Mouse (Mus musculus): Measurements from ENCODE around the gene Rhd.
"Not testable (repeated sequence)": the region's sequence is repeated elsewhere in the genome, so short reads cannot be mapped to it uniquely, and the experiment has no call there.

Gene Rhd

DNA sequence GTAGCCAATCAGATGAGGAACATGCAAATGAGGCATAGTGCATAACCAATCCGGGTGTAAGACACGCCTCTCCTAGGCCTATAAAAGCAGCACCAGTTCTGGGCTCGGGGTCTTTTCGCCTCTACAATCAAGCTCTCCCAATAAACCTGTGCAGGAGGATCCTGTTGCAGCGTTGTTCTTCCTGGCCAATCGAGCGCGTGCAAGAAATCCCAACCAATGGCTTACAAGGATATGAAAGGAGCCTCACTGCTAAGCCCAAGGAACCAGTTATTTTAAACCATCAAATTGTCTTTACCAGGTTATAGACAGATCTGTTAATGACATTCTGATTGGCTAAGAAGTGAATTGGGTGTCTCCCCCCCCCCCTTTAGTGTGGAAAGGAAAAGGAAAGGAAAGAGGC, 47.1 kb downstream of the Rhd start:
- not testable (repeated sequence) for DNase-seq (ENCODE audit: low spot score)

DNA sequence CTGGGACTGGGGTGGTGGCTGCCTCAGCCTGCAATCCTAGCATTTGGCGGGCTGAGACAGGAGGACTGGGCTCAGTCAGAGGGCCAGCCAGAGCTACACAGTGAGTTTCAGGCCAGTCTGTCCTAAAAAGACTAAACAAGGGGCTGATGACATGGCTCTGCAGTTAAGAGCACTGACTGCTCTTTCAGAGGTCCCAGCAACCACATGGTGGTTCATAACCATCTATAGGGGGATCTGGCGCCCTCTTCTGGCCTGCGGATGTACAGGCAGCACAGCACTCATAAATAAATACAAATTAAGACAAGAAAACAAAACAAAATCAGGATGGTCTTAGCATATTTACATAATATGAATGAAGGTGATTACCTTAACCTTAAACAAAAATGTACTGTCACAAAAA, 49.1 kb downstream of the Rhd start:
- peak; percentile 42 for DNase-seq (ENCODE audit: low spot score)

- DNase-seq (ENCODE audit: low spot score) = no peak
Observed at GRCm38 (mm10) chr4:134914122-134914863, 50.0 kb downstream of the Rhd start.

DNA sequence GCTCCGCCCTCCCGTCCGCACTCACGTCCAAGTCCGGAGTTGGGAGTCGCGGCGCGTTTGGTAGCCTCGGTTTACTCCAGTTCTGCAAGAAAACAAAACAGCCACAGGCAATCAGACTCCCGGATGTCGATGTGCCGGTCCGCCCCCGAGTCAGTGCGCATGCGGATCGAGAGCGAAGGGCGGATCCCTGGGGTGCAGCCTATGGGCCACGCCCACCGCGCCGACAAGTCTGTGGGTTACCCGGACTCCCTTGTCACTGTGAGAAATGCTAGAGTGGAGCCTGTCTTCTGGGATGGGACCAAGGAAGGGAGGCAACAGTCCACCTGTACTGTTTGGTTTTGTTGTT, 50.5 kb downstream of the Rhd start, which contains the start of gene Tmem50a:
TSS of gene Tmem50a (minus strand) at position 161 of the 346 bp plus-strand sequence.
- DNase-seq (ENCODE audit: low spot score) = peak; percentile 76

- no peak for DNase-seq (ENCODE audit: low spot score)
Observed at GRCm38 (mm10) chr4:134915223-134916050, 51.1 kb downstream of the Rhd start.

DNA sequence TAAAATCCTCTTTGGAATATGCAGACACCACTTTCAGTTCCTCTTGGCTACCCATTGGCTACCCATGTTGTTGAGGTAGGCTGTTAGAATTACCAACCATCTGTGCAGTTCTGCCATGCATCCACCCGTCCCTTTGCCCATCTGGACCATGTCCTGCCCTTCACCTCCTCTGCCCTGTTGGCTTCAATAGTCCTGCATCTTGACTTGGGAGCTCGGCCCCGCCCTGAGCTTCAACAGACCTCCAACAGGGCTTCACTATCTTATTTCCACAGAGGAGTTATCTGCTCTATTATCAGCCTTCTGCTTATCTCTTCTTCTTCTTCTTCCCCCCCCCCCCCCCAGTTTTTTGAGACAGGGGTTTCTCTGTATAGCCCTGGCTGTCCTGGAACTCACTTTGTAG, 52.9 kb downstream of the Rhd start:
- no peak for DNase-seq (ENCODE audit: low spot score)

GRCm38 (mm10) chr4:134918381-134918780, 54.0 kb downstream of the Rhd start:
- DNase-seq (ENCODE audit: low spot score) = no peak

DNA sequence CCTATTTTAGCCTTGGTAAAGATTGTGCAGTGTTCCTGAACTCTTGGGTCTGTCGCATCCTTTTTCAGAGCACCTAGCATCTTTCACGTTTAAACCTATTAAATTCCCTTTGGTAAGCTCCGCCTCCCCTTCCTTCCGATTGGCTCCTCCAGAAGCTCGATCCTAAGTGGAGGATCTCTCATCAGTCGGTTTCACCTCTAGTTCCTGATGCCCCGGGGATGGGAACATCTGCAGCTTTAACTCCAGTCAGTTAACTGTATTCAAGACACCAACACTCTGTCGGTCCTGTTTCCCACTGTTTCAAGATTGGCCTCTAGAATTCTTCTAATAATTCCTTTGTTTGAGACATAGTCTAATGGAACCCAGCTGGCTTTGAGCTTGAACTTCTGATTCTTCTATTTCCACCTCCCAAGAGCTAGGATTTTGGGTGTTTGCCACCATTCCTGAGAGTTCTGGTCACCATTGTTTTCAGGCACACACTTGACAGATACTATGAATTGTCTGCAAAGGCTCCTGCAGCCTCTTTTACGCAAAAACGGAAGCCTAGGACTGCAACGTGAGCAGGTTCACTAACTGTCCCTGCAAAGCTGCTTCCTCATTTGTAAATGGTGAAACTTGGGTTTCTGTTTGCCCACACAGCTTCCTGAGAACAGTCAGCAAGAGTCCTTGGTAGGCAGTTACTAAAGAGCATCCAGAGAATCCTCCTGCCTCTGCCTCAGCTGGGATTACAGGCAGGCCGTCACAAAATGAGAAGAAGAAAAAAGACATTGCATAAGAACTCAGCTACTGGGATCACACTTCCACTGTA, 55.6 kb downstream of the Rhd start:
- no peak for DNase-seq (ENCODE audit: low spot score)

GRCm38 (mm10) chr4:134920631-134921030, 56.3 kb downstream of the Rhd start:
- no peak for DNase-seq (ENCODE audit: low spot score)

DNA sequence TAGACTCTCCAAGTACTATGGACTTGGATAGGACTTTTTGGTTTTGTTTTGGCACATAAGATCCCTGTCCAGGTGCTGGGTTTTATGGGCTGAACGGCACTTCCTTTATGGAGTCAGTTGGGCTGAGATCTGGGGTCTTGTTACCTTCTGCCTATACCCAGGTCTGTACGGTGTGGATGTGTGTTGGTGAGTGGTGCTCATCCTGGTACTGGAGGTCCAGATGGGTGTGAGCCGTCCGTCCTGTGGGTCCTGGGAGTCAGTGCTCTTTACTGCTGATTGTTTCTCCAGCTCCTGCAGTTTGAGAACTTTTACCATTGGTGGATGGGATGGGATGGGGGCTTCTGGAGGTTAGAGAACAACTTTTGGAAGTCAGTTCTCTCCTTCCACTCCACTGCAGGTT, 57.4 kb downstream of the Rhd start:
- DNase-seq (ENCODE audit: low spot score) = no peak

DNA sequence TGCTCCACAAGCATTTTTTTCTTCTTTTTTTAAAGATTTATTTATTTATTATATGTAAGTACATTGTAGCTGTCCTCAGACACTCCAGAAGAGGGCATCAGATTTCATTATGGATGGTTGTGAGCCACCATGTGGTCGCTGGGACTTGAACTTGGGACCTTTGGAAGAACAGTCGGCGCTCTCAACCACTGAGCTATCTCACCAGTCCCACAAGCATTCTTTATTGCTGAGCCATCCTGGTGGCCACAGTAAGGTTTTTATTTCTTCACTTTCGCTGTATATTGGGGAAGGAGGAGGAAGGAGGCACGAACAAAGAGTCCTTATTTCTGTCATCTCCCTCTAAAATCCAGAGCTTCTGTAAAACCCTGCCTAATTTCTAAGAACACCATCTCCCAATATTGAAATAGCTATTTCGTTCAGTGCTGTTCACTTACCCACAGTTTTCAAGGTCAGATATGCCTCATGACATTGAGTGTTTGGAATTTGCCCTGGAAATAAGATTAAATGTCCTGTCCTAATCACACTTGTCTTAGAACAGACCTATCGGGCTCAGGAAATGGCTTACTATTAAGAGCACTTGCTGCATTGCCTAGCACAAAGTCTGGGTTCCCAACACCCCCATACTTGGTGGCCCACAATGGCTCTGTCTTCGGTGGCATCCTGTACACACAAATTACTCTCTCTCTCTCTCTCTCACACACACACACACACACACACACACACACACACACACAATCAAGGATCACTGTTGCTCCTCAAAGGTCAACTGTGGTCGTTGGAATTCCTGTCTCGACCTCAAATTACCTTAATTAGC, 58.0 kb downstream of the Rhd start:
- no peak for DNase-seq (ENCODE audit: low spot score)

- DNase-seq (ENCODE audit: low spot score) = no peak
Observed at GRCm38 (mm10) chr4:134922925-134923244, 58.5 kb downstream of the Rhd start.

GRCm38 (mm10) chr4:134923258-134924018, 59.1 kb downstream of the Rhd start, which contains the start of gene Rsrp1:
TSS of gene Rsrp1 (plus strand) at chr4:134923592.
- DNase-seq (ENCODE audit: low spot score) = peak; percentile 90

DNA sequence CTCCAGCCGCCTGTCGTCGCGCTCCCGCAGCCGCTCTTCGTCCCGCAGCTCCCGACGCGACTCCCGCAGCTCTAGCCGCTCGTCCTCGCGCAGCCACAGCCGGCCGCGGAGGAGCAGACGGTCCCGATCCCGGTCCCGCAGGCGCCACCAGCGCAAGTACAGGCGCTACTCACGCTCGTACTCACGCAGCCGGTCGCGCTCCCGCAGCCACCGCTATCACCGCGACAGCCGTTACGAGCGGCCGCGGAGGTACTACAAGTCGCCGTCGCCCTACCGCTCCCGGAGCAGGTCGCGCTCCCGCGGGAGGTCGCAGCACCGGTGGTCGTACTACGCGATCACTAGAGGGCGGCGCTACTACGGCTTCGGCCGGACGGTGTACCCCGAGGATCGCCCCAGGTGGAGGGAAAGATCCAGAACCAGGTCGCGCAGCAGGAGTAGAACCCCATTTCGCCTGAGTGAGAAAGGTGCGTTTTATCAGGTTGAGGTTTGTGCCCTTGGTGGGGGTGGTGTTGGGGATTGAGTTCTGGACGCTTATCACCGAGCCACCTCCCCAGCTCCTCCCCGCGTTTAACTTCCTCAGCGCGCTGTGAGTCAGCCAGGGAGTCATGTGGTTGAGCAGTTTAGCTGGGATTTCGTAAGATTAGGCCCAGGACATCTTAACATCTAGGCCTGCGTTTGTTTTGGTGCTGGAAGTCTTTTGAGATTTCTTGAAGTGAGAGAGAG, 59.8 kb downstream of the Rhd start:
- no peak for DNase-seq (ENCODE audit: low spot score)

DNA sequence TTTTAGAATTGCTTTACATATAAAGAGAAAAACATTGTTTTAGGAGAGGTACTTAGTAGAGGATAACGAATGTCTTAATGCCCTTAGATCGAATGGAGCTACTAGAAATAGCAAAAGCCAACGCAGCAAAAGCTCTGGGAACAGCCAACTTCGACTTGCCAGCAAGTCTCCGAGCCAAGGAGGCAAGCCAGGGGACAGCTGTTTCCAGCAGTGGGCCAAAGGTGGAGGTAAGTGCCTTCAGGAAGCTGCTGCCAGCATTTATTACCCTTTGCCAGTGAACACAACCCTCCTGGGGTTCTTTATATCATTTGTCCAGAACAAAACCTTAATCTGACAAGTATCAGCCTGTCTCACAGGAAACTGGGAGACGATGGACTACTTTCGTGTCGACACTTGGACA, 60.9 kb downstream of the Rhd start:
- DNase-seq (ENCODE audit: low spot score) = no peak

DNA sequence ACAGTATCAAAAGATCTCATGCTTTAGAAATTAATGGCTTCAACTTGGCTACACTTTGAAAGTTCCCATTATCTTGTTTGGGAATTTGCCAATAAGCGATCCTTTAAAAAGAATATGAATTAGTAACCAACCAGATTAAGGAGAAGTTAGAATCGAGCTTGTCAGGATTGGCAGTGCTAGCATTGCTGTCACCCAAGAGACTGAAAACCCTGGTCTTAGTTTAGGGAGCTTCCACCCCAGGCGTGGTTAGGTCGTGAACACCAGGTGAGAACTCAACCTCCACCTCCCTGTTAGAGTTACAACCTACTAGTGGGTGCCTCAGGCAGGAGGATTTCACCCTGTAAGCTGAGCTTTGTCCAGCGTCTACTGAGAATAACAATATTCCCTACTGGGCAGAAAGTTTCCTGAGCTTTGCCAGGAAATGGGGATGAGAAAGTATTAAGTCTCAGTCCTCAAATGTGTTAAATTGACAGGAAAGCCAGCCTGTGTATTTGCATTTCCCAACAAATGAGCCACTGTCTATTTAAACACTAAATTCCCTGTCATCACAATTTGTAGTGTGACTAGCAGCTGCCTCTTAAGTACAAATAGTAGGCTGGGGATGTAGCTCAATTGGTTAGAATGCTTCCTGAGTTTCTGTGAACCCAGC, 63.6 kb downstream of the Rhd start:
- no peak for DNase-seq (ENCODE audit: low spot score)

GRCm38 (mm10) chr4:134928464-134928836, 64.1 kb downstream of the Rhd start:
- no peak for DNase-seq (ENCODE audit: low spot score)

DNA sequence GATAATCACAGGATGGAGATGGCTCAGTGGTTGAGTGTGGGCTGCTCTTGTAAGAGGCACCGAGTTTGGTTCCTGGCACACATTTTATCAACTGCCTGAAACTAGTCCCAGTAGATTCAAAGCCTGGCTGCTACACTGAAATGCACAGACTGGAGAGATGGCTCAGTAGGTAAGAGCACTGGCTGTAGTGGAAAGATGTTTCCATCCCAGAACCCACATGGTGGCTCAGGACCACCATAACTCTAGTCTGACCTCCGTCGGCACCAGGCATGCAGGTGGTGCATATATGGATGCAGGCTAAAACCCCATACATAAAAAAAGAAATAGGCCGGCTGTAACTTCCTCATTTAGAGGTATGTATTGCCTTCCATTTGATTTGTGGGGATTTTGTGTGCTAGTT, 65.2 kb downstream of the Rhd start:
- no peak for DNase-seq (ENCODE audit: low spot score)

DNA sequence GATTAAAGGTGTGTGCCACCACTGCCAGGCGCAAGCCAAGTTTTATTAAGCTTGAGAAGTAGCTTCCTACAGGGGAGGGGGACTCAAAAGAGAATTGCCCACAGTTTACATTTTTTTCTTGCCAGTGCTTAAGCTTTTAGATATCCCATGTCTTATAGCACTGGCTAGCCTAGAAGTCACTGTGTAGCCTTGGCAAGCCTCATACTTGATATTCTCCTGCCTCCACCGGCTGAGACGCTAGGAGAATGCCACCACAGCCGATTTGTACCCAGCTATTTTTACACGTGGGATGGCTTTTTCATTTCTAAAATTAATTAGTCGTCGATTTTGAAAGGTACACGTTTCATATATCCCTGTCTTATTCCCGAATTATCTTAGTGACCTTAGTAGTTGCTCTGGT, 65.9 kb downstream of the Rhd start:
- DNase-seq (ENCODE audit: low spot score) = no peak
